Comparison of ENCODE assay signal across 22 mouse cellular contexts in genomic region chr13:111656769-111657168, GRCm38 (mm10). TPM values are rescaled to one million over a fixed set of nuclear protein-coding genes. Genes with fewer than 3 reads are reported as not detected.
DNase-seq lines count a peak whose midpoint lies in the region; ATAC-seq and TF ChIP-seq lines count a peak whose summit lies in the region.
"Had no signal": no experiment of that assay in that cellular context is flagged by ENCODE, and none has a peak within 500 bp of the region (broad histone marks: within the 10 kb centered on the region; RNA-seq: fewer than 3 reads in every experiment).

No protein-coding gene starts in this region.

- H3K9me3 ChIP-seq in erythroblast, embryonic 14.5 days (ENCODE audit: control insufficient read depth, low read length) = no peaks in the 10 kb centered on the region
- H3K9me3 ChIP-seq in liver, embryonic 13.5 days (replicated peaks) = no peaks in the 10 kb centered on the region
- H3K9me3 ChIP-seq: limb, embryonic 10.5 days had no signal

- peak; percentile 92 for ATAC-seq in liver, embryonic 13.5 days (ENCODE audit: low read depth)
- ATAC-seq: forebrain, embryonic 14.5 days; midbrain, embryonic 16.5 days had no signal

- peak overlapping the region; percentile 89 for H3K27ac ChIP-seq in liver, embryonic 13.5 days
- H3K27ac ChIP-seq in heart, adult 2 months = no peak overlapping the region
- H3K27ac ChIP-seq: limb, embryonic 10.5 days had no signal

- no peak for TF ChIP-seq EP300 in heart, adult 2 months (IDR thresholded peaks at IDR 0.05; ENCODE audit: insufficient read depth, low read depth, low read length)

- intact Hi-C loops in heart, adult 2 months (cut with DNase I) = no loop called here

- H3K4me2 ChIP-seq in liver, embryonic 13.5 days = peak overlapping the region; percentile 67
- H3K4me2 ChIP-seq: heart, embryonic 11.5 days had no signal

- peak; percentile 15 for DNase-seq in spleen, adult 12 weeks (ENCODE audit: low spot score)
- DNase-seq in spleen, adult 18-20 months = no peak
- DNase-seq in liver, embryonic 13.5 days = peak; percentile 76
- no peak for DNase-seq in heart, adult 2 months
- no peak for DNase-seq in thymus, postnatal 36 days
- DNase-seq in kidney, postnatal 10 days = no peak
- DNase-seq in adrenal gland, postnatal 25 days = no peak
- DNase-seq: cerebellum, adult 11 months; cerebellum, postnatal 14 days; gastrocnemius, postnatal 36 days; heart, postnatal 10 days; kidney, adult 9 months; kidney, postnatal 36 days; lung, adult 18-20 months; lung, postnatal 14 days; thymus, postnatal 25 days had no signal

- H3K36me3 ChIP-seq in erythroblast, embryonic 14.5 days (ENCODE audit: control insufficient read depth) = peaks cover 3% of the 10 kb centered on the region
- no peaks in the 10 kb centered on the region for H3K36me3 ChIP-seq in liver, embryonic 13.5 days
- H3K36me3 ChIP-seq in heart, adult 2 months (ENCODE audit: control insufficient read depth, insufficient read depth, low read length) = no peaks in the 10 kb centered on the region
- H3K36me3 ChIP-seq: limb, embryonic 10.5 days had no signal

- 14% methylated on average over 3 of the region's 3 CpGs for WGBS in liver, embryonic 13.5 days (ENCODE audit: insufficient replicate concordance)
- 47% methylated on average over 3 of the region's 3 CpGs for WGBS in heart, adult 2 months

- peak overlapping the region; percentile 48; the same call in 1 of the 2 replicates for H3K9ac ChIP-seq in liver, embryonic 13.5 days
- no peak overlapping the region for H3K9ac ChIP-seq in heart, adult 2 months (ENCODE audit: low read depth, low read length)

- peaks cover 69% of the 10 kb centered on the region for H3K4me1 ChIP-seq in erythroblast, embryonic 14.5 days (ENCODE audit: control insufficient read depth)
- peaks cover 65% of the 10 kb centered on the region for H3K4me1 ChIP-seq in liver, embryonic 13.5 days (replicated peaks)
- no peaks in the 10 kb centered on the region for H3K4me1 ChIP-seq in heart, adult 2 months (ENCODE audit: control insufficient read depth, insufficient read depth, low read length)

- H3K79me2 ChIP-seq in heart, adult 2 months (replicated peaks; ENCODE audit: control insufficient read depth, insufficient read depth, low read length) = no peaks in the 10 kb centered on the region

- H3K4me3 ChIP-seq in erythroblast, embryonic 14.5 days (replicated peaks) = peak overlapping the region; percentile 57
- H3K4me3 ChIP-seq in liver, embryonic 13.5 days (replicated peaks) = peak overlapping the region; percentile 35
- no peak overlapping the region for H3K4me3 ChIP-seq in heart, adult 2 months
- H3K4me3 ChIP-seq: limb, embryonic 10.5 days; megakaryocyte, embryonic 14.5 days had no signal

- no peak for TF ChIP-seq CTCF in heart, adult 2 months (IDR thresholded peaks at IDR 0.05)

- H3K27me3 ChIP-seq in erythroblast, embryonic 14.5 days (ENCODE audit: control insufficient read depth) = no peaks in the 10 kb centered on the region
- H3K27me3 ChIP-seq in liver, embryonic 13.5 days = no peaks in the 10 kb centered on the region
- no peaks in the 10 kb centered on the region for H3K27me3 ChIP-seq in heart, adult 2 months (ENCODE audit: control insufficient read depth, insufficient read depth, low read length)

- no peak for TF ChIP-seq POLR2A in heart, adult 2 months (IDR thresholded peaks at IDR 0.05; ENCODE audit: insufficient read depth, low read depth, low read length)

RNA-seq across cellular contexts. Expression of gene Mier3, which starts 24.0 kb away (rescaled TPM):
- 0.22 and 0.37 TPM in 2 replicates for polyA plus RNA-seq in erythroblast, embryonic 14.5 days (2012)
- 12.9 and 18.4 TPM in 2 replicates for polyA plus RNA-seq in liver, embryonic 13.5 days (2015; fragmentation: Nextera tagmentation; extraction: Ambion mirVana)
- total RNA-seq in heart, adult 2 months (2021) = 10 to 100 TPM; 13.1 to 14.6 TPM
- 3.3 and 5.2 TPM in 2 replicates for polyA plus RNA-seq in heart, adult 2 months (2012; rRNA removed)
- 38.7 and 41.3 TPM in 2 replicates for total RNA-seq in adrenal gland, postnatal 25 days (2021)

Comparison
In these comparisons a context has a peak if more than half of its experiments do, and no peak if none do; other contexts are left out.
1. DNase-seq: peak in spleen, adult 12 weeks (single experiment) and liver, embryonic 13.5 days (single experiment); none in spleen, adult 18-20 months (0 of 2), heart, adult 2 months (0 of 2), thymus, postnatal 36 days (0 of 2), kidney, postnatal 10 days (single experiment) and adrenal gland, postnatal 25 days (single experiment).